Mouse (Mus musculus) cerebellum, adult 11 months (tissue): Measurements from ENCODE around the gene Spata2.

Source experiments
- DNase-seq: peaks from one replicate; pipeline ENCODE4 v3.0.0; 2022

The Spata2 gene

DNA sequence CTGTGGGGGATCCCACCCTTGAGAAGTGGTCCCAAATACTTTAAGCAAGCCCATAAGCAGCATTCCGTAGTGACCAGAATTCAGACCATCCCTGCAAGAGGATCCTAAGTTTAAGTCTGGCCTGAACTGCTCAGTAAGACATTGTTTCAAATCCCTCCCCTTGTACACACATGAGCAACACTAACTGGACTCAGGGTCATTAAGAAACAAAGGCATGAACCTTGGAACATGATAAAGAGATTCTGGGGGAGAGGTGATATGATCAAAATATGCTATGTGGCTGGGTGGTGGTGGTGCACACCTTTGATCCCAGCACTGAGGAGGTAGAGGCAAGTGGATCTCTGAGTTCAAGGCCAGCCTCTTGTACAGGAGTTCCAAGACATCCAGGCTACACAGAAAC, 13.2 kb downstream of the Spata2 start:
- DNase-seq = no peak

GRCm38 (mm10) chr2:167478128-167478527, 14.6 kb downstream of the Spata2 start:
- no peak for DNase-seq

DNA sequence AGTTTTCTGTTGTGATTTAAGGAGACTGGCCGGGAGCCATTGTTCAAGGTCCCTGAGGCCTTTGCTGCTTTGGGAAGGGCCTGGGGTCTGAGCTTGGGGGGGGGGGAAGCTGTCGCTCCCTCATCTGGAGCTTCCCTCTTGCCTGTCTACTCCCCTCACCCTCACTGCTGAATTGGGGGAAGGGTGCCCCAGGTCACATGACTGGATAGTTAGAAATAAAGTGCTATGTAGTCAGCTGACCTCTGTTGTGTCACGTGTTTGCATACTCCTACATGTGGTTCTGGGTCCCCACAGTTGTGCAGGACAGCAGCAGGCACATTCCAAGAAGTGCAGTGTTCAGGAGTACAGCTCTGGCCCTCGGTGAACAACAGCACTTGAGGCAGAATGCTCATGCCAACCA, 15.9 kb downstream of the Spata2 start:
- DNase-seq = no peak

DNA sequence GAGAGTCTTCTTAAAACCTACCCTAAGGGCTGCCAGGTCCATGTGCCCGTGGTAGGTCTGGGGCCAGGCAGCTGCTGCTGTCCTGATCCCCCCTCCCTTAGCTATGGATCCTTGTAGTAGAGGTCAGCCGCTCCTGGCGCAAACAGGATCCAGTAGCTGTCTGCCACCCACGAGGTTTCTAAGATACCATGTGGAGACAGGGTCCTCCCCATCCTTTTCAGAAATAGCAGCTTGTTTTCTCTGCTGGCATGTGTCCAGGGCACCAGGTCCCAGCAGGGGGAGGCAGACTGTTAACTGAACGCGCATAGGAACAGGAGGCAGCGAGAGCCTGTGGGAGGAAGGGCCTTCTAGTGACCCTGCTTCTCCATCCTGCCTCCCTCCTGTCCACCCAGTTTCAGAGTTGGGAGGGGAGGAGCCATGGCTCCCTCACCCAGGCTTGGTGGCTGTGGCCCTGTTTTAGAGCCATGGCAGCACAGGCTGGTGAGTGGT, 16.4 kb downstream of the Spata2 start:
- DNase-seq = peak; percentile 86

GRCm38 (mm10) chr2:167475596-167475995, 17.1 kb downstream of the Spata2 start:
- DNase-seq = no peak

DNA sequence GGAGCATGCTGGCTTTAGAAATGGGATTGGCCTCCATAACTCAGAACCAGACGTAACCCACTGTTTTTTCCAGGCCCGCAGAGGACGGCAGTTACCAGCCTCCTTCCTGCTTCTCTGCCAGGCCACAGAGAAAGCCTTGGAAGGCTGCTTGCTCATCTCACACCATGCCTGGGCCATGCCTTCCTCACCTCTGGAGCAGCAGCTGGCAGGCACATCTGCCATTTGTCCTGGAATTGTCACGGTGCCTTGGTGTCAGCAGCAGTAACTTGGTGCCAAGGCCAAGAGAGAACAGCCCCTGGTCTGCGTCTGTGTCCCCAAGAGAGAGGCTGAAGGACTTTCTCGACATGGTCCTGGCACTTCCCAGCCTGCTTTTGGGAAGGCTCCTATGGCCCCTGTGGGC, 18.5 kb downstream of the Spata2 start:
- no peak for DNase-seq

- DNase-seq = peak; percentile 96
These were observed 21.1 kb downstream of the Spata2 start for GRCm38 (mm10) chr2:167471585-167471984.

GRCm38 (mm10) chr2:167470611-167471010, 22.1 kb downstream of the Spata2 start:
- DNase-seq = no peak

- no peak for DNase-seq
These were observed 24.2 kb downstream of the Spata2 start for GRCm38 (mm10) chr2:167468444-167468843.

DNA sequence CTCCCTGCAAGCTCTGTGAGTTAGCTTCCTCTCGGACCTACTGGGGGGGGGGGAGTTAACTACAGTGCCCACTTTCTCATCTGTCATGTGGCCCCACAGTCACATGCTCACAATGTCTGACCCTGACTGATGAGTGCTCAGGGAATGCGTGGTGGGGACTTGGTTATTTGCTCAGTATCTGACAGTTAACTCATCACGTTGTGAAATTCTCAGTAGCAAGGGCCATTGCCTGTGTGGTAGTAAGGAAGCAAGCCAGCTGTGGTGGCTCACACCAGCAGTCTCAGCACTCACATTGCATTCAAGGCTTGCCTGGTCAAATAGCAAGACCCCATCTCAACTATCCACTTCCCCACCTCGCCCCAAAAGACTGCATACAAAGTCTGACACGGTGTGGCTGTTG, 25.5 kb downstream of the Spata2 start:
- no peak for DNase-seq

DNA sequence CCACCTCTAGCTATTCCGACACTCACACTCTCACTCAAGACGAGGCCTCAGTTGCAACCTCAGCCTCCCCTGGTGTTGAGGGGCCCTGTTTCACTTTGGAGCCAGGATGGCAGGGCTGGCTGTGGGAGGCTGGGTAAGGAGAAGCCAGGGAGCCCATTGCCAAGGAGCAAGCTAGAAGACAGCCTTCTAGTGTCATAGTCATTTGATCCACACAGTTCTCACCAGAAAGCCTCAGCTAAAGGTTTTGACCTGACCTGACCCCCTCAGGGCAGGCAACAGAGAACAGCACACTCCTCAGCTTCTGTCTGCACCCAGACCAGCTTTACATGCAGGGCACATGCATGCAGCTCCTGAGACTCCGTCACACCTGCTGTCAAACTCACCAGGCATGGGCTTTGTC, 26.7 kb downstream of the Spata2 start:
- DNase-seq = no peak

DNA sequence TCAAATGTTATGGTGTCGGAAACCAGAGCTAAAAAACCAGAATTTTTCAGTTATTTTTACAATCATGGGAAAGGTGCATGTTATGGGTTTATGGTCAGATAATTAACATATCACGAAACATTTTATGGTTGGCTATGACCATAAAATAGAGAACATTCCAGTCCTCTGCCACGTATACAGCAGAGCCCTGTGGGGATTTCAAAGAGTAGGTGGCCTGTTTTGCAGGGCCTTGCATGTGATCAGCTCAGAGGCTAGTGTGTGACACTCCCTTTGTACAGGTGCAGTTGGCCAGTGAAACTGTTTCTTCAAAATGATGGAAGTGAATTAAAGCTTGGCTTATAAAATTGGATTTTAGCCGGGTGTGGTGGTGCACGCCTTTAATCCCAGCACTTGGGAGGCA, 28.9 kb downstream of the Spata2 start:
- DNase-seq = no peak

GRCm38 (mm10) chr2:167462954-167463353, 29.7 kb downstream of the Spata2 start:
- peak; percentile 77 for DNase-seq

DNA sequence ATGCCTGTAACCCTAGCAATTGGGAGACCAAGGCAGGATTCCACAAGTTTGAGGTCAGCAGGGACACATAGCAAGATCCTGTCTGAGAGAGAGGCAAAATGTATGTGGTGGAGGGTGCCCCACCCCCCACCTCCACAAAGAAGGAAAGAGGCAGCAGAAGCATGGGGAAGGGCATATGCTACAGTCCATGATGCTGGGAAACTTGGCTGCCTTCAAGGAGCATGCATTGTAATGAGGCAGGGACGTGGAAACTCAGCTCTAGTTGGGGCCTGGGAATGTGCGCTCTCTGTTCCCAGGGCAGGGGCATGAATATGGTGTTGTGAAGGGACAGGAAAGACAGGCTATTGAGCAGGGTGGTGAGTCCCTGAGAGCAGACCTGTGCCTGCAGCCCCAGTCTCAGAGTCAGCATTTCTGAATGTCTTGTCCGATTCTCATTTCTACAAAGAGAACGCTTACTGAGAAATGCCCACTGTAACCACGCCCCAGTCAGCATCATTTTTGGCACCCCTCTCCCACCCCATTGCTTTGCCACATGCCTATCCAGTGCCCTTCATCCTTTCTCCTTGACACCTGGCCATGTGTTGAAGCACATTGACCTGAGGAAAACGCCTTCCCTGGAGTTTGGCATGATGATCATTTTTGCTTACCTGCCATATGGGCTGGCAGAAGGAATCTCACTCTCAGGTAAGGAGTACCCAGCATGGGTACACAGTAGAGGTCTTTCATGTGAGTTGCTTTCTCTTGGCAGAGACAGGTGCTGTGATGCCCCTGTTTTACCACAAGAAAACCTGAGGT, 33.4 kb downstream of the Spata2 start:
- peak; percentile 80 for DNase-seq

GRCm38 (mm10) chr2:167458548-167458947, 34.1 kb downstream of the Spata2 start:
- no peak for DNase-seq

DNA sequence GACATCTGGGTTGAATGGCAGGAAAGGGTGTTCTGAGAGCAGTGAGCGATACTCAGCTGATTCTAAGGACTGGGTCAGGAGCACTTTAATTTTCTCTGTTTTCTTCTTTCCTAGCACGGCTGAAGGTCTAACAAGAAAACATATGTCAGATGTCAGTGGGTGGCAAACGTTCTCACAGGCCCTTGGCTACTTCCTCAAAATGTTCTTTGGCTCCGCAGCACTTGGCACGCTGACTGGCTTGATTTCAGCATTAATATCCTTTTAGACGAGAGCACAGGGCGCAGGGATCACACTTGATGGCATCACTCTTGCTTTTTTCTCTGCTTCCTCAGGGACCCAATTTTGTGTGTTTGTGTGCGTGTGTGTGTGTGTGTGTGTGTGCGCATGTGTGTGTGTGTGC, 35.5 kb downstream of the Spata2 start:
- DNase-seq = peak; percentile 82

- DNase-seq = no peak
These were observed 36.2 kb downstream of the Spata2 start for GRCm38 (mm10) chr2:167456361-167457020.

- no peak for DNase-seq
These were observed 38.9 kb downstream of the Spata2 start for GRCm38 (mm10) chr2:167453814-167454213.

GRCm38 (mm10) chr2:167450647-167451046, 42.0 kb downstream of the Spata2 start:
- DNase-seq = no peak

- no peak for DNase-seq
These were observed 43.1 kb downstream of the Spata2 start for GRCm38 (mm10) chr2:167449331-167450275.

GRCm38 (mm10) chr2:167447629-167448028, 45.1 kb downstream of the Spata2 start:
- DNase-seq = no peak

DNA sequence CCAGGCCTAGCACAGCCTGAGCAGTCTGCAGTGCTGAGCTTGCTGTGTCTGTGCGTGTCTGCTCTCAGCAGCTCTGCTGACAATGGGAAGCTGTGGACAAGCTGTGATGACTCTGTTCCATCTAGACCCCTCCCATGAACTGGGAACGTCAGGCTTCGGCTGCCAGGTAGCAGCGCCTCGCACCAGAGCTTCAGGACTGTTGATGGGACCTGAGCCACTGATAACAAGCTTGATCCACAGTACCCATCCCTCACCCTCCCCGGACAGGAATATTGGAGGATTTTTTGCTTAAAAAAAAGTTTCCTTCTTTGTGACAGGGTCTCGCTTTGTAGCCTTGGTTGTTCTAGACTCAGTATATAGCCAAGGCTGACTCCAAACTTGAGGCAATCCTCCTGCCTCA, 45.5 kb downstream of the Spata2 start:
- DNase-seq = no peak
